In the genomic region with DNA sequence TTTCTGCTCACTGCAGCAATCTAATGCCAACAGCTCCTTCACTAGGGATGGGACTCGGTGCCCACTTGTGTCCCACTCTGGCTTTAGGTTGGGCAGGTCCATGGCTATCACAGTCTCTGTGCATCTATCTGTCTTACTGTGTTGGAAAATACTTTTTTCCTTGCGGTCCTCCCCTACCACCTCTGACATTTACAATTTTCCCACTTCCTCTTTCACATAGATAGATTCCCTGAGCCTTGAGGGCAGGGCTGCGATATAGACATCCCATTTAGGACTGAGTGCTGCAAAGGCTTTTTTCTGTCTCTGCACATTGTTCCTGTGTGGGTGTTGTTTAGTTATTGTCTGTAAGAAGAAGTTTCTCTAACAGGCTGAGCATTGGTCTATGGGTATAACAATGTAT, we compare ENCODE assay signal across 20 mouse cellular contexts. TPM values are rescaled to one million over a fixed set of nuclear protein-coding genes. Genes with fewer than 3 reads are reported as not detected.
DNase-seq lines count a peak whose midpoint lies in the region; ATAC-seq and TF ChIP-seq lines count a peak whose summit lies in the region.
"Had no signal": no experiment of that assay in that cellular context is flagged by ENCODE, and none has a peak within 500 bp of the region (broad histone marks: within the 10 kb centered on the region; RNA-seq: fewer than 3 reads in every experiment).

No protein-coding gene starts in this region.

- no peak for TF ChIP-seq POLR2A in CH12.LX (IDR thresholded peaks at IDR 0.05; ENCODE audit: low read depth, low read length)

- H3K27ac ChIP-seq in CH12.LX (ENCODE audit: insufficient read depth, low read depth): peak overlapping the region; percentile 43; the same call in 1 of the 2 replicates
- H3K27ac ChIP-seq: forebrain, embryonic 13.5 days; heart, embryonic 10.5 days; hindbrain, embryonic 12.5 days had no signal

- peaks cover 12 to 52% of the 10 kb centered on the region in 2 experiments; a peak in 3 of 4 replicates for H3K4me1 ChIP-seq in CH12.LX (ENCODE audit: control insufficient read depth in 1 of 2, insufficient read depth in 2 of 2)

- peak; percentile 88 for TF ChIP-seq EP300 in CH12.LX (IDR thresholded peaks at IDR 0.05; ENCODE audit: low read length)

- no peak overlapping the region for H3K4me2 ChIP-seq in CH12.LX (ENCODE audit: insufficient read depth, low read depth, poor library complexity, severe bottlenecking)
- H3K4me2 ChIP-seq: forebrain, embryonic 13.5 days; hindbrain, embryonic 12.5 days had no signal

- H3K27me3 ChIP-seq in CH12.LX (replicated peaks): no peaks in the 10 kb centered on the region
- H3K27me3 ChIP-seq: forebrain, embryonic 13.5 days; hindbrain, embryonic 12.5 days; Patski had no signal

- H3K9ac ChIP-seq in CH12.LX (ENCODE audit: insufficient read depth, low read depth): no peak overlapping the region
- H3K9ac ChIP-seq: forebrain, embryonic 13.5 days; hindbrain, embryonic 12.5 days had no signal

- ATAC-seq in common myeloid progenitor, adult 5-6 weeks (replicated peaks; ENCODE audit: low read depth, poor library complexity, severe bottlenecking): peak; percentile 88
- ATAC-seq in megakaryocyte, adult 5-6 weeks (ENCODE audit: poor library complexity, severe bottlenecking): peak; percentile 89
- ATAC-seq in neutrophil, adult 5-6 weeks (ENCODE audit: extremely low read depth, insufficient number of reproducible peaks, low FRiP score, poor library complexity, severe bottlenecking): 0 out of 2 replicates have a peak, but pooled peaks have one; percentile 26
- ATAC-seq: activated CD4-positive, CD25-positive, alpha-beta regulatory T cell, adult 4 months; forebrain, embryonic 13.5 days; hindbrain, embryonic 16.5 days; Patski had no signal

- no peak for TF ChIP-seq RAD21 in CH12.LX (IDR thresholded peaks at IDR 0.05; ENCODE audit: low read depth, low read length)

- dilution Hi-C loops in CH12.LX (cut with MboI; ENCODE audit: extremely low pct_ligation_motif_present, extremely low pct_unique_long_range_greater_than_20kb, low sequenced_read_pairs): no loop called here

- TF ChIP-seq CTCF in CH12.LX (conservative IDR thresholded peaks at IDR 0.05 in 1 of 2, IDR thresholded peaks at IDR 0.05 in 1 of 2; ENCODE audit: low read depth in 2 of 2, low read length in 2 of 2): no peak

- no peaks in the 10 kb centered on the region for H3K79me2 ChIP-seq in CH12.LX (replicated peaks; ENCODE audit: control insufficient read depth, extremely low read depth, insufficient read depth, poor library complexity, severe bottlenecking)

- in situ Hi-C loops in CH12.LX (cut with MboI; ENCODE audit: low pct_ligation_motif_present, low pct_unique_long_range_greater_than_20kb, low sequenced_read_pairs): no loop called here

- DNase-seq in CH12.LX (ENCODE audit: extremely low read depth): no peak
- no peak for DNase-seq in cerebellum, postnatal 4 days (ENCODE audit: low spot score in 2 of 2)
- DNase-seq in right cerebral cortex, postnatal 10 days (ENCODE audit: low spot score in 2 of 2): no peak
- no peak for DNase-seq in retina, embryonic 14.5 days (ENCODE audit: low spot score)
- DNase-seq: adrenal gland, postnatal 14 days; cerebellum, adult 8-10 months; cerebellum, postnatal 14 days; gastrocnemius, postnatal 36 days; heart, adult 18-20 months; heart, postnatal 10 days; heart, postnatal 4 days had no signal

- no peak overlapping the region for H3K4me3 ChIP-seq in CH12.LX (replicated peaks in 1 of 3; ENCODE audit: low read depth in 2 of 3, low read length in 2 of 3, poor library complexity in 1 of 3)
- H3K4me3 ChIP-seq: forebrain, embryonic 13.5 days; heart, embryonic 10.5 days; hindbrain, embryonic 12.5 days had no signal

- no peaks in the 10 kb centered on the region for H3K9me3 ChIP-seq in CH12.LX (replicated peaks; ENCODE audit: low read length)
- H3K9me3 ChIP-seq: forebrain, embryonic 13.5 days; heart, embryonic 10.5 days; hindbrain, embryonic 12.5 days had no signal

- H3K36me3 ChIP-seq in CH12.LX (replicated peaks in 1 of 2; ENCODE audit: control insufficient read depth in 1 of 2, insufficient read depth in 1 of 2, low read length in 1 of 2): no peaks in the 10 kb centered on the region
- H3K36me3 ChIP-seq: heart, embryonic 10.5 days; hindbrain, embryonic 12.5 days had no signal

TF ChIP-seq in CH12.LX, 34 proteins besides CTCF, POLR2A, EP300 and RAD21:
- TF ChIP-seq CHD2 (IDR thresholded peaks at IDR 0.05; ENCODE audit: low read length): 0 out of 2 replicates have a peak, but pooled peaks have one; percentile 9
- no peak for TF ChIP-seq GABPA (IDR thresholded peaks at IDR 0.05; ENCODE audit: insufficient replicate concordance, low read depth, low read length)
- TF ChIP-seq UBTF (IDR thresholded peaks at IDR 0.05; ENCODE audit: low read depth, low read length): no peak
- no peak for TF ChIP-seq ZMIZ1 (IDR thresholded peaks at IDR 0.05; ENCODE audit: low read depth, low read length)
- peak; percentile 88 for TF ChIP-seq IRF4 (IDR thresholded peaks at IDR 0.05; ENCODE audit: low read depth, low read length)
- no peak for TF ChIP-seq USF1 (IDR thresholded peaks at IDR 0.05; ENCODE audit: low read depth, low read length)
- TF ChIP-seq NELFE (IDR thresholded peaks at IDR 0.05; ENCODE audit: low read depth, low read length): no peak
- TF ChIP-seq SIN3A (IDR thresholded peaks at IDR 0.05; ENCODE audit: low read length): no peak
- TF ChIP-seq E2F4 (IDR thresholded peaks at IDR 0.05; ENCODE audit: insufficient replicate concordance, low read depth, low read length): no peak
- TF ChIP-seq ETS1 (conservative IDR thresholded peaks at IDR 0.05; ENCODE audit: low read depth, low read length): peak; percentile 9; the same call in 1 of the 2 replicates
- TF ChIP-seq MAFK (IDR thresholded peaks at IDR 0.05; ENCODE audit: insufficient replicate concordance, low read length): no peak
- no peak for TF ChIP-seq ZKSCAN1 (IDR thresholded peaks at IDR 0.05; ENCODE audit: borderline replicate concordance, low read depth, low read length)
- no peak for TF ChIP-seq NRF1 (IDR thresholded peaks at IDR 0.05; ENCODE audit: low read depth, low read length)
- TF ChIP-seq HCFC1 (IDR thresholded peaks at IDR 0.05; ENCODE audit: low read depth, low read length): no peak
- no peak for TF ChIP-seq BHLHE40 (IDR thresholded peaks at IDR 0.05; ENCODE audit: low read depth, low read length)
- 0 out of 2 replicates have a peak, but pooled peaks have one; percentile 34 for TF ChIP-seq MEF2A (IDR thresholded peaks at IDR 0.05; ENCODE audit: borderline replicate concordance, low read depth, low read length)
- no peak for TF ChIP-seq ZC3H11A (IDR thresholded peaks at IDR 0.05; ENCODE audit: low read depth, low read length)

RNA-seq across cellular contexts. Expression of a gene that starts 40.4 kb away (rescaled TPM):
- total RNA-seq in CH12.LX (2012; rRNA removed) (0.29 and 0.59 TPM in 2 replicates), CH12.LX (2014; rRNA removed) (0.07 and 0.09 TPM in 2 replicates)
- 0.20 and 0.24 TPM in 2 replicates for polyA plus RNA-seq in CH12.LX (2012; ENCODE audit: insufficient read length, low read depth)
- total RNA-seq in common myeloid progenitor, adult 5-6 weeks (2017): 2.7 and 4.8 TPM in 2 replicates
- 5.6 and 6.3 TPM in 2 replicates for total RNA-seq in megakaryocyte, adult 5-6 weeks (2015)
- 4.1 and 5.3 TPM in 2 replicates for total RNA-seq in megakaryocyte, adult 5-6 weeks (2017)
- total RNA-seq in neutrophil, adult 5-6 weeks (2017): 1.0 and 1.1 TPM in 2 replicates

Comparison
In these comparisons a context has a peak if more than half of its experiments do, and no peak if none do; other contexts are left out.
1. ATAC-seq: peak in every context shown above with its lines; median percentile 89 in megakaryocyte, adult 5-6 weeks; 88 in common myeloid progenitor, adult 5-6 weeks; 26 in neutrophil, adult 5-6 weeks.